Mouse (Mus musculus) liver, adult 2 months (tissue): ENCODE measurements at regions not wholly inside any gene's neighbourhood (a gene's known extent, or its start where the extent isn't known, plus 50 kb on each side); places are given as distances from the start of the nearest gene placed in this dataset.

ENCODE experiments used
- CTCF ChIP-seq: fragments of 200-500 bp; IDR thresholded peaks from 2 replicates; pipeline ENCODE4 v1.5.1; 2011; ENCODE audit warnings: low read depth, low read length, control low read depth
- POLR2A ChIP-seq: fragments of 200-500 bp; IDR thresholded peaks from 2 replicates; pipeline ENCODE4 v1.6.1; 2011; ENCODE audit warnings: low read length, control low read depth; ENCODE audit not compliant: insufficient read depth; ENCODE audit errors: extremely low read depth

GRCm38 (mm10) chr16:76761848-76762247, 251.7 kb upstream of the Usp25 start:
- TF ChIP-seq POLR2A (no peak), CTCF (no peak)
